Mouse (Mus musculus) brain, embryonic 18.5 days (tissue): ENCODE data around the gene D930020B18Rik.

Experiments used
- DNase-seq: peaks from one replicate; pipeline ENCODE4 v3.0.0-alpha.2; 2012; ENCODE audit warnings: low read depth, low spot score

Gene D930020B18Rik

GRCm38 (mm10) chr10:121639573-121639972, 1.8 kb upstream of the D930020B18Rik start:
- DNase-seq = no peak

DNA sequence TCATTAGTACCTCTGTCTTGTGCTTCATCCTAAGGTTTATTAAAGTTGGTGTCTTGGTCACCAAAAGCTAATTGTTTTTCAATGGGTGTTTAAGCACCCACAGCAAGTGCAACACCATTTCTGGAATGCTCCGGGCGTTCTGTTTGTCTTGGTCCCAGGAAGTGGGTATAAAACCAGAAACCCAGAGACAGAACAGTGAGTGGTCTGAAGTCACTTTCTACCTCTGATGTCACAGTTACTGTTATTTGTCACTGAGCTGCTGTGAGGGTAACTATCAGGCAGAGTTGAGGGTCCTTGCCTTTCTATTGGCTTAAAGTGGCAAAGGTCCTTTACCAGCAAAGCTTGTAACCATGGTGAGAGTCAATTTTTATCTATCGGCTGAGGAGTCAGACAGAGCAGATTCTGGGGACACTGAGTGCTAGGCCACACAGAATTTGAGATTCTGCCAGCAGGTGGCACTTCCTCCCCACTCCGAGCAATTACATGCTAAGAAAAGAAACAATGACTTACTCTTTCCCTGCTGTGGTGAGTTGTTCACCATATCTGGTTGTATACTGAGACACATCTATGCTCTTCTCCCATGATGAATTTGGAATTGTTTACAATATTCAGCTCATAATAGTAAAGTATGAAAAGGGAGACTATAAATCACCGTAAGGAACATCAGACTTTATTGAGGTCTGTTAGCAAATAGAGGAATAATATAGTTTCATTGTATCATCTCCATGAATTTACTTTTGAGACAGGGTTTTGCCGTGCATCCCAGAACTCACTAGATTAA, 1.0 kb upstream of the D930020B18Rik start:
- DNase-seq = no peak

GRCm38 (mm10) chr10:121640944-121641271, 480 bp upstream of the D930020B18Rik start:
- DNase-seq = no peak

DNA sequence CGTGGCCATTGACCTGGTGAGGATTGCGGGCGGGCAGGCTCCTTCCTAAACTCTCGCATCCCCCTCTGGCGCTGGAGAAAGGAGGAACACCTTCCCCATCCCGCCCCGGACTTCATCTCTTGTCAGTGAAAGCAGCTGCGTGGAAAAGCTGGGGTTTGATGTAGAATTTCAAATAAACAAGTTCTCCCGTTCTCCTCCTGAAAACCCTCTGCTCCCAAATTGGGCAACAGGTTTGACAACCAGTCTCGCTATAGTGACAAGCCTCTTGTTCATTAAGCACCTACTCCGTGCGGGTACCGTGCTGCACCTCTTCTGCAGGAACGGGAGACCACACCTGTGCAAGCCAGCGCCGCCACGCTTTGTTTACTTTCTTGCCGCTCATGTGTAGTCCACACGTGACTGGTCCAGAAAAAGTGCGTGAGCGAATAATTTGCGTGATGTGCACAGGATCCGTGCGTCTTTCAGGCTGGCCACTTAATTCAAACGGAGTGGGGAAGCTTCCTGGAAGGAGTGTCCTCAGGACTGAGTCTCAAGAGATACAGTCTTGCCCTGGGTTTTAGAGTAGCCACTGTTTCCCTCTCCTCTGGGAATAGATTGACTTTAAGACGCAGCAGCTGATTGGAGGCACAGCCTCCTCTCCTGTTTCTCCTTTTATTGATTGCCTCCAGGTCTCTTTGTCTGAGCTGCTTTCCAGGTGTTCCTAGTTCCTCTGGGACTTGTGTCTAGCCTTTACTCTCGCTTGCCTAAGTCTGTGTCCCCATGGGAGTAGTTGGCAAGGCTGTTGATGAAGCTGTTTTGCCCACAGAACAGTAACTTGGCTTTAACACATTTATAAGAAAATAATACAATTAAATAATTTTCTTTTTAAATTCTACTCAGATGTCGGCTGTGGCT, 913 bp downstream of the D930020B18Rik start:
- no peak for DNase-seq

- no peak for DNase-seq
Measured at GRCm38 (mm10) chr10:121646294-121646693, 4.9 kb downstream of the D930020B18Rik start.

GRCm38 (mm10) chr10:121653079-121653478, 11.7 kb downstream of the D930020B18Rik start:
- DNase-seq = no peak

GRCm38 (mm10) chr10:121655907-121656306, 14.5 kb downstream of the D930020B18Rik start:
- DNase-seq = no peak

DNA sequence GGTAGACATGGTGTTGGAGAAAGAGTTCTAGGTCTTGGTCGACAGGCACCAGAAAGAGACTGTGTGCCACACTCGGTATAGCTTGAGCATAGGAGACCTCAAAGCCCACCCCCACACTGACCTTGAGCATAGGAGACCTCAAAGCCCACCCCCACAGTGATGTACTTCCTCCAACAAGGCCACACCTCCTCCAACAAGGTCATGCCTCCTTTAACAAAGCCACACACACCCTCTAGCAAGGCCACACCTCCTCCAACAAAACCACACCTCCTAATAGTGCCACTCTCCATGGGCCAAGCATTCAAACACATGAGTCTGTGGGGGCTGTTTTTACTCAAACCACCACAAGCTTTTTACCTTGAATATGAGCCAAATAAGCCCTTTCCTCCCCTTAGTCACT, 21.3 kb downstream of the D930020B18Rik start:
- DNase-seq = no peak

GRCm38 (mm10) chr10:121663599-121663998, 22.2 kb downstream of the D930020B18Rik start:
- DNase-seq = no peak

- no peak for DNase-seq
Measured at GRCm38 (mm10) chr10:121665631-121666145, 24.3 kb downstream of the D930020B18Rik start.

GRCm38 (mm10) chr10:121669103-121669502, 27.7 kb downstream of the D930020B18Rik start:
- no peak for DNase-seq

DNA sequence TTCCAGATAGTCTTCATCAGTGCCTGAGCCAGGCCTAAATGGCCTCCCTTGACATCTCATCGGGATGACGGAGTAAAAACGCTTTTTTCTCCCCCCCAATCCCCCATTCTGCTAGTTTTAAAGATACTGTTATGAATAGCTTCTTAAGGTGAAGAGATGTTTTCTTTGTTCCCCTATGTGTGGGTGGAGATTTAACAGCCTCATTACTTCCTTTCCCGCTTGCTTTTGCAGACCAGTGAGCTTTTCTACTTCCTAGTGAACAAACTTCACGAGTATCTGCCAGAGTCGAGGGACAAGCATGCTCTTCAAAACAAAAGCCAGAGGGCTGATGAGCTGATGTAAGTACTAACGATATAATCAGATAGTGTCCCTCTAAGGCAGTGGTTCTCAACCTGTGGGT, 35.6 kb downstream of the D930020B18Rik start:
- no peak for DNase-seq

DNA sequence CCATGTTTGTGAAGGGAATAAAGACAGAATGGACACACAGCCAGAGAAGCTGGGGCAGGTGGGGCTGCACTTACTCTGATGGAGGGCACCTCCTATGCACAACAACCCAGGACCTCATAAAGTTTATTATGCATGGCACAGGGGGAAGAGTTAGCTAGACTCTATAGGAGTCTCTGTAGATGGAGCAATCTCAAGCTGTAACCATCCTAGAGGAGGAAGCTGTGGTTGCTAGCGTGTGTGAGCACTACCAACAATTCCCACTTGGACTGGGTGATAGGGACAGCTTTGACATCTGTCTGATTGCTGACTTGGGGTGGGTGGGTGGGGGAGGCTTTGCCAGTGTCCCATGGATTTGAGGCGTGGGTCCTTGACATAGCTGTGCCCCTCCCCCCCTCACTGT, 39.5 kb downstream of the D930020B18Rik start:
- no peak for DNase-seq

- no peak for DNase-seq
Measured at GRCm38 (mm10) chr10:121682539-121682938, 41.2 kb downstream of the D930020B18Rik start.

GRCm38 (mm10) chr10:121686153-121686660, 44.8 kb downstream of the D930020B18Rik start:
- DNase-seq = no peak

DNA sequence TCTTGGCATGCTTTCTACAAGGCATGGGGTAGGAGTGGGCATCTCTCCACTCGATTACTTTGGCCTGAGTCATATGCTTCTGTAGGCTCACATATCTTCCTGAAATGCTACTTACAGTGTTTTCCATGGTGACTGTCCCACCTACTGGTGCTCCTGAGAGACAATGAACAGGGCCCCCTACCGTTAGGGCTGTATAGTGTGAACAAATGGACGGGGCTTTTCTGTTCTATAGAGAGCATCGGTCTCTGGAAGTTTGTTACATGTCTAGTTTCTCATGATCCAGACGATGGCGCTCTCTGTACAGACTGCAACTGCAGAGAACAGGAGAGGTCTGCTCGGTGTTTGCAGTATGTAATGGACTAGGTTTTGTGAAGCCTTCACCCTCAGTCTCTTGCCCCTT, 46.1 kb downstream of the D930020B18Rik start:
- DNase-seq = no peak

DNA sequence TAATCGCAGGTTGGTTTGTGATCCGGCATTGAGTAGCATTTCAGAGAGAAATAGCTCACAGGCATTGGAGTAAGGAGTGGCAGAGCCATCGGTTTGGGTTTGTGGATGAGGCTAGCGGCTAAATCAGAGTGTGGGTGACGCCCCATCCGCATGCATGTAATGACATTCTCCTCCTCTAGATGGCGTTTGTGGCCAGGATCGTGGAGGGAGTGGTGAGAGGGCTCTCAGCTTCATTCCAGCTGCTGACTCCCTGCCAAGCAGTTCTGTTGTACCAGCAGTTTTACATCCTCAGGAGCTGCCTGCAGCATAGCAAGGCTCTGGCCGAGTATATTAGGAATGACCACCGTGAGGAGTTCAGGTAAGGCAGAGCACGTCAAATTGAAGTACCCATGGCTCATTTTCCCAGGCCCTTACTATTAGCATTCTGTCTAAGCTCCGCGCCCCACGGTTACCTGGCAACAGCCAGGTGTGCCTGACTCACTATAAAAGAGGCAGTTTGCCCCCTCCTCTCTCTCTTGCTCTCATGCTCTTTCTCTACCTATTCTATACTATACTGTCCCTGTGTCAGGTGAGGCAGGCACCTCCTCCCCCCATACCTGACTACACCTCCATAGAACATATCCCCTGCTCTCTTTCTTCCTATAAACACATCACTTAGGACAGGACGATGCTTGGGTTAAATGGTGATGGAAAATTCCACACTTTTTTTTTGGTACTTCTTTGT, 48.4 kb downstream of the D930020B18Rik start:
- DNase-seq = peak; percentile 55

GRCm38 (mm10) chr10:121692944-121693579, 51.7 kb downstream of the D930020B18Rik start:
- no peak for DNase-seq

GRCm38 (mm10) chr10:121694567-121694966, 53.2 kb downstream of the D930020B18Rik start:
- no peak for DNase-seq

DNA sequence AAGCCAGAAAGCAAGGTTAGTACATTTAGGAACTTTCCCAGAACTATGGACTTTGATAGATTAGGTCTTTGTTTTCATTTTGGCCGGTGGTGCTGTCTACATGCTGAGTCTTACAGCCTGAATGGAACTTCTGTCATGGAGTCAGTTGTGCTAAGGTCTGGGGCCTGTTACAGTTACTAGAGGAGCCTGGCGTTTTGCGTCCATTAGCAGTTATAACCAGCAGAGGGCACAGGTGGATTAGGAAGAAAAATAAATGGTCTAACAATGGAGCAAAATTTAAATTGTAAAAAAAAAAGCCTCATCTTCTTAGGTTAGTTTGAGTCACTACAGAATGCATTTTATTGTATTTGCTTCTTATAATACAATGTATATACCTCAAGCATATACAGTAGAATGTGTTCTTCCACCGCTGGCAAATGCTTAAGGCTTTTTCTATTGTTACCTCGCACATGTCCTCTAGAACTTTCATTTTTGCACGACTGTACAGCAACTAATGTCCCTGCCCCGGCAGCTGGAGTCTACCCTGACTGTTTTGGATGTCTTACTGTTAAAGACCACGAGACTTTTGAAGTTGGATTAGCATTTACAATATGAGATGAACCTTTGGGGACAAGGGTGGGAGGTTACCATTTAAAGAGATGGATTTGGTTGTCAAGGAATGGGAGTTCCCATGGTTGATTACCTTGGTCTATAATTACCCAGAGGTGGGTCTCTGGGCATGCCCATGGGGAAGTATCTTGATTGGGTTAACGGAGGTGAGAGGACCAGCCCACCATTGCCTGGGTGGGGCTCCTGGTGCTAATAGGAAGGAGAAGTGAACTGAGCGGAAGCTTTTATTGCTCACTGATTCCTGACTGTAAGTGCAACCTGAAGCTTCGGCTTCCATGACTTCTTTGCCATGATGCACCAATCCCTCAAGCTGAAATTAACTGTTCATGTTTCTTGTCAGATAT, 60.2 kb downstream of the D930020B18Rik start:
- peak; percentile 43 for DNase-seq
